Mouse (Mus musculus) limb, embryonic 15.5 days (tissue): ENCODE measurements around the gene Sumo1. TPM values are rescaled to one million over a fixed set of nuclear protein-coding genes. Genes with fewer than 3 reads are reported as not detected.
"Not testable (repeated sequence)": the region's sequence is repeated elsewhere in the genome, so short reads cannot be mapped to it uniquely, and the experiment has no call there.

Experiments used
- ATAC-seq: fragments of 200-750 bp; cut with Nextera tagmentation; 2 replicates; pipeline ENCODE4 v1.8.0; 2017; ENCODE audit warnings: low read depth, moderate TSS enrichment; ENCODE audit not compliant: insufficient number of reproducible peaks, low FRiP score, low TSS enrichment
- H3K27ac ChIP-seq: fragments of 300-500 bp; sonication (generic); 2 replicates; pipeline ENCODE4 v1.5.1; 2015; ENCODE audit warnings: moderate library complexity, mild to moderate bottlenecking, inconsistent platforms
- H3K27me3 ChIP-seq: fragments of 300-500 bp; sonication (generic); 2 replicates; pipeline ENCODE4 v1.6.1; 2015; ENCODE audit warnings: inconsistent platforms
- H3K36me3 ChIP-seq: fragments of 300-500 bp; sonication (generic); 2 replicates; pipeline ENCODE4 v1.6.1; 2015; ENCODE audit warnings: inconsistent platforms
- H3K4me1 ChIP-seq: fragments of 300-500 bp; sonication (generic); 2 replicates; pipeline ENCODE4 v1.6.1; 2015; ENCODE audit warnings: inconsistent platforms
- H3K4me2 ChIP-seq: fragments of 300-500 bp; sonication (generic); 2 replicates; pipeline ENCODE4 v1.6.1; 2015; ENCODE audit warnings: mild to moderate bottlenecking, inconsistent platforms
- H3K4me3 ChIP-seq: fragments of 300-500 bp; sonication (generic); 2 replicates; pipeline ENCODE4 v1.5.1; 2015; ENCODE audit warnings: mild to moderate bottlenecking, inconsistent platforms
- H3K9ac ChIP-seq: fragments of 300-500 bp; sonication (generic); 2 replicates; pipeline ENCODE4 v1.6.1; 2015; ENCODE audit warnings: inconsistent platforms
- H3K9me3 ChIP-seq: fragments of 300-500 bp; sonication (generic); 2 replicates; pipeline ENCODE4 v1.6.1; 2016; ENCODE audit warnings: inconsistent platforms
- WGBS: fragments of 180-500 bp; shearing (Covaris S2); methylation state at CpG from one replicate; pipeline ENCODE4 v1.1.7; 2015; 5-methylcytosine and 5-hydroxymethylcytosine counted together
- polyA plus RNA-seq: library from polyadenylated mRNA; unstranded; fragments of >200 nt; fragmentation: Nextera tagmentation; extraction: Ambion mirVana; gene quantifications from 2 replicates; pipeline ENCODE4 v1.2.1, GENCODE M21; 2015

Sumo1 gene
- polyA plus RNA-seq, 1 experiment from 2014 or later = 365 TPM

- no peak overlapping the region for H3K9ac ChIP-seq
- 89% methylated on average over 2 of the region's 2 CpGs for WGBS
- no peak overlapping the region for H3K4me3 ChIP-seq
These were observed 1.8 kb downstream of the Sumo1 start for GRCm38 (mm10) chr1:59668871-59669270.

GRCm38 (mm10) chr1:59663456-59664135 is 7.0 kb downstream of the Sumo1 start:
- Histone ChIP-seq H3K4me1 (no peaks in the 10 kb centered on the region; the same call in 1 of the 2 replicates), H3K4me2 (no peak overlapping the region), H3K9me3 (no peaks in the 10 kb centered on the region), H3K9ac (no peak overlapping the region), H3K36me3 (no peaks in the 10 kb centered on the region), H3K4me3 (no peak overlapping the region), H3K27ac (no peak overlapping the region), H3K27me3 (no peaks in the 10 kb centered on the region)
- 85% methylated on average over 3 of the region's 3 CpGs for WGBS
- no peak for ATAC-seq

More at GRCm38 (mm10) chr1:59668871-59669270, 1.8 kb downstream of the Sumo1 start:
- Histone ChIP-seq H3K4me2 (0 out of 2 replicates have a peak overlapping the region, but pooled peaks have one; percentile 10), H3K27me3 (no peaks in the 10 kb centered on the region), H3K27ac (no peak overlapping the region), H3K4me1 (peaks cover 8% of the 10 kb centered on the region), H3K9me3 (no peaks in the 10 kb centered on the region), H3K36me3 (no peaks in the 10 kb centered on the region)
- no peak for ATAC-seq

- H3K4me1 ChIP-seq = no peaks in the 10 kb centered on the region
- 87% methylated on average over 7 of the region's 7 CpGs for WGBS
- H3K36me3 ChIP-seq = peaks cover 18% of the 10 kb centered on the region
- no peaks in the 10 kb centered on the region for H3K27me3 ChIP-seq
- no peak overlapping the region for H3K9ac ChIP-seq
- no peak for ATAC-seq
- H3K4me3 ChIP-seq = no peak overlapping the region
- no peak overlapping the region for H3K27ac ChIP-seq
- H3K9me3 ChIP-seq = no peaks in the 10 kb centered on the region
- H3K4me2 ChIP-seq = no peak overlapping the region
These were observed 14.1 kb downstream of the Sumo1 start for GRCm38 (mm10) chr1:59656244-59657171.

GRCm38 (mm10) chr1:59653243-59653911 is 17.3 kb downstream of the Sumo1 start:
- Histone ChIP-seq H3K4me2 (no peak overlapping the region), H3K9ac (no peak overlapping the region), H3K27ac (no peak overlapping the region), H3K9me3 (no peaks in the 10 kb centered on the region), H3K36me3 (peaks cover 30% of the 10 kb centered on the region), H3K4me3 (no peak overlapping the region), H3K4me1 (no peaks in the 10 kb centered on the region), H3K27me3 (no peaks in the 10 kb centered on the region)
- no peak for ATAC-seq
- WGBS = 89% methylated on average over 3 of the region's 3 CpGs

- 98% methylated on average over 3 of the region's 3 CpGs for WGBS
- Histone ChIP-seq H3K36me3 (peaks cover 42% of the 10 kb centered on the region), H3K27ac (no peak overlapping the region), H3K27me3 (no peaks in the 10 kb centered on the region), H3K4me2 (no peak overlapping the region), H3K9ac (no peak overlapping the region), H3K9me3 (no peaks in the 10 kb centered on the region), H3K4me1 (no peaks in the 10 kb centered on the region), H3K4me3 (no peak overlapping the region)
- no peak for ATAC-seq
These were observed 19.3 kb downstream of the Sumo1 start for GRCm38 (mm10) chr1:59651201-59651819.

- peaks cover 41% of the 10 kb centered on the region for H3K36me3 ChIP-seq
- not testable (repeated sequence) for ATAC-seq
- 92% methylated on average over 2 of the region's 2 CpGs for WGBS
These were observed 24.1 kb downstream of the Sumo1 start for GRCm38 (mm10) chr1:59646502-59646901.

GRCm38 (mm10) chr1:59642488-59642887 is 28.1 kb downstream of the Sumo1 start:
- H3K4me1 ChIP-seq = no peaks in the 10 kb centered on the region
- ATAC-seq = no peak
- no peaks in the 10 kb centered on the region for H3K27me3 ChIP-seq
- 77% methylated on average over 1 of the region's 1 CpGs for WGBS
- H3K27ac ChIP-seq = no peak overlapping the region
- H3K9me3 ChIP-seq = no peaks in the 10 kb centered on the region
- H3K4me2 ChIP-seq = no peak overlapping the region
- H3K4me3 ChIP-seq = no peak overlapping the region
- peaks cover 31% of the 10 kb centered on the region for H3K36me3 ChIP-seq
- no peak overlapping the region for H3K9ac ChIP-seq

More at GRCm38 (mm10) chr1:59646502-59646901, 24.1 kb downstream of the Sumo1 start:
- not testable (repeated sequence) for H3K4me1 ChIP-seq, H3K4me2 ChIP-seq, H3K9ac ChIP-seq, H3K27me3 ChIP-seq, H3K27ac ChIP-seq, H3K4me3 ChIP-seq, H3K9me3 ChIP-seq

- no peak overlapping the region for H3K9ac ChIP-seq
- no peak for ATAC-seq
- H3K27ac ChIP-seq = no peak overlapping the region
- no peak overlapping the region for H3K4me2 ChIP-seq
- H3K4me3 ChIP-seq = no peak overlapping the region
- no peaks in the 10 kb centered on the region for H3K27me3 ChIP-seq
- peaks cover 5% of the 10 kb centered on the region; the same call in 1 of the 2 replicates for H3K4me1 ChIP-seq
- 87% methylated on average over 3 of the region's 3 CpGs for WGBS
- no peaks in the 10 kb centered on the region for H3K9me3 ChIP-seq
- peaks cover 16% of the 10 kb centered on the region for H3K36me3 ChIP-seq
These were observed 32.3 kb downstream of the Sumo1 start for GRCm38 (mm10) chr1:59638371-59638770.

GRCm38 (mm10) chr1:59636349-59636748 is 34.3 kb downstream of the Sumo1 start:
- no peak overlapping the region for H3K4me2 ChIP-seq
- peaks cover 4% of the 10 kb centered on the region; the same call in 1 of the 2 replicates for H3K36me3 ChIP-seq
- no peak overlapping the region for H3K4me3 ChIP-seq
- H3K27me3 ChIP-seq = no peaks in the 10 kb centered on the region
- 84% methylated on average over 1 of the region's 1 CpGs for WGBS
- peaks cover 5% of the 10 kb centered on the region; the same call in 1 of the 2 replicates for H3K4me1 ChIP-seq
- no peaks in the 10 kb centered on the region for H3K9me3 ChIP-seq
- H3K27ac ChIP-seq = no peak overlapping the region
- no peak overlapping the region for H3K9ac ChIP-seq
- ATAC-seq = no peak

- Histone ChIP-seq H3K4me1 (peaks cover 5% of the 10 kb centered on the region; the same call in 1 of the 2 replicates), H3K27me3 (no peaks in the 10 kb centered on the region), H3K9me3 (no peaks in the 10 kb centered on the region), H3K9ac (no peak overlapping the region), H3K27ac (peak overlapping the region; percentile 48), H3K4me3 (no peak overlapping the region), H3K4me2 (0 out of 2 replicates have a peak overlapping the region, but pooled peaks have one; percentile 1), H3K36me3 (no peaks in the 10 kb centered on the region)
- ATAC-seq = no peak
- WGBS = 16% methylated on average over 6 of the region's 6 CpGs
These were observed 37.6 kb downstream of the Sumo1 start for GRCm38 (mm10) chr1:59633056-59633455.

- no peak for ATAC-seq
- no peak overlapping the region for H3K27ac ChIP-seq
- no peaks in the 10 kb centered on the region for H3K9me3 ChIP-seq
- H3K4me2 ChIP-seq = no peak overlapping the region
- H3K36me3 ChIP-seq = no peaks in the 10 kb centered on the region
- H3K4me1 ChIP-seq = peaks cover 5% of the 10 kb centered on the region; the same call in 1 of the 2 replicates
- no peaks in the 10 kb centered on the region for H3K27me3 ChIP-seq
- no peak overlapping the region for H3K4me3 ChIP-seq
- 77% methylated on average over 5 of the region's 5 CpGs for WGBS
- H3K9ac ChIP-seq = no peak overlapping the region
These were observed 38.5 kb downstream of the Sumo1 start for GRCm38 (mm10) chr1:59631986-59632659.
